Mouse (Mus musculus): ENCODE results near the gene Olig1.
"Not testable (repeated sequence)": the region's sequence is repeated elsewhere in the genome, so short reads cannot be mapped to it uniquely, and the experiment has no call there.

The Olig1 gene

DNA sequence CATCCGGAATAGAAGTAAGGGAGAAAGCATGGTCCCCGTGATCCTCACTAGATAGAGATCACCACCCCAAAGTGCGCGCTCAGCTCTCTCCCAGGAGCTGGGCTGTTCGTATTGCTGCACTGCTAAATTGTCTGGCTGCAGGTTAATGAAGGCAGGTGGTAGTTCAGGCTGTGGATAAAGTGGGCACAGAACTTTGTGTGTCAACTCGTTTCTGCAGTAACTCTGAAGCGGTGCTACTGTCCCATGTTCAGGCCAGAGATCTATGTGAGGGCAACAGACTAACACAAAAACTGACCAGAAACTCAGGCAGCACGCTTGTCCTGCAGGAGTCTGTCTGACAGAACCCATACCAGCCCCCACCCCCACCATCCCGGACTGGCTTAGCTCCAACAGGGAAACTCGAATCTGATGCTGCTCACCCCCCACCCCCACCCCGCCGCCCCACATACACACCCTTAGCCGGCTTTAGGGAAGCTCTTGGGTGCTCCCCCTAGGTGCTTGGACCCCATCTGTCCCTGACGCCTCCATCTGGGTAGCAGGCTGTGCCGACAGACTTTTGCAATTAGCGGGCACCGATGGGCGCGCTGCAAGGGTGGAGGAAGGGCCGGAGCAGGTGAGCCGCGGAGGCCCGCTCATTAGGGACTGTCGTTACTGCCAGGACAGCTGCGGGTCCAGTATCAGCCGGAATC is 37.6 kb upstream of the Olig1 start:
- CTCF ChIA-PET = interaction anchor here in 2 of 4 experiments (0.6 to 1.4 kb wide), 3 partner anchors 9 to 120 kb away, joined by 3 to 7 read pairs (median 5); no protein-coding TSS in a partner anchor
- POLR2A ChIA-PET = interaction anchor here (0.6 to 2.3 kb wide), 8 partner anchors 9 to 539 kb away, joined by 3 to 7 read pairs (median 4); no protein-coding TSS in a partner anchor

DNA sequence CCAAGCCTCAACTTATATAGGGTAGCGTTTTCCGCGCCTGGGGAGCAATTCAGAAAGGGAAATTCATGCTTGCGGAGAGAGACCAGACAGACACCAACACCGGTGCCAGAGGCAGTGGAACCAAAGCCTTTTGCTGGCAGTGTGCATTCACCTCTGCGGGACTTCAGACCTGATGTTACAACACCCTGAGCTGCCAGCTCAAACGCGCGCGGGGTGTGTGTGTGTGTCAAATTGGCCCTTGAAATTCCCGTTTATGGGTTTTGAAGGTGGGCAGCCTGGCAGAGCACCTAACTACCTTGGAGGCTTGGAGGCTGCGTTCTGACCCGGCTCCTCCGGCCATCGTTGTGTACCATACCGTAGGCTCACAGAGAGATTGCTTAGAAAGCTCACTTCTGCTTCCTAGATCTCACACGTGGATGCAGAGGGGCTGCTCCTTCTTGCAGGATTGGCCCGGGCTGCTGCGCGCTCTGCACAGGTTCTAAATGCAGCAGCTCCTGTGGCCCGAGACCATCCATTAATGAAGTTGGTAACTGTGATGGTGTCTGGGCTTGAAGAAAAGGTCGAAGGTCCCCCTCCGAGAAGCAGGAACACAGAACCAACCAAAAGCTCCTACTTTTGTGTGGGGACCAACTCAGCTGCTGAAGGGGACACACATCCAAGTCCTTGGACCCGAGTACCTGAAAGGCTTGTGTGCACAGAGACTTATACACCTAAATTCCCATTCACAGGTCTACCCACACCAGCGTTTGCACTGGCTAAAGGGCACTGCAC is 36.9 kb upstream of the Olig1 start:
- CTCF ChIA-PET = interaction anchor here (0.6 to 1.4 kb wide), 5 partner anchors 9 to 178 kb away, joined by 3 to 7 read pairs (median 5); no protein-coding TSS in a partner anchor
- POLR2A ChIA-PET = interaction anchor here (0.5 to 2.3 kb wide), 13 partner anchors 10 to 540 kb away, joined by 3 to 7 read pairs (median 3); partner anchors contain the start of gene Olig1 (in 1 of the 4)

DNA sequence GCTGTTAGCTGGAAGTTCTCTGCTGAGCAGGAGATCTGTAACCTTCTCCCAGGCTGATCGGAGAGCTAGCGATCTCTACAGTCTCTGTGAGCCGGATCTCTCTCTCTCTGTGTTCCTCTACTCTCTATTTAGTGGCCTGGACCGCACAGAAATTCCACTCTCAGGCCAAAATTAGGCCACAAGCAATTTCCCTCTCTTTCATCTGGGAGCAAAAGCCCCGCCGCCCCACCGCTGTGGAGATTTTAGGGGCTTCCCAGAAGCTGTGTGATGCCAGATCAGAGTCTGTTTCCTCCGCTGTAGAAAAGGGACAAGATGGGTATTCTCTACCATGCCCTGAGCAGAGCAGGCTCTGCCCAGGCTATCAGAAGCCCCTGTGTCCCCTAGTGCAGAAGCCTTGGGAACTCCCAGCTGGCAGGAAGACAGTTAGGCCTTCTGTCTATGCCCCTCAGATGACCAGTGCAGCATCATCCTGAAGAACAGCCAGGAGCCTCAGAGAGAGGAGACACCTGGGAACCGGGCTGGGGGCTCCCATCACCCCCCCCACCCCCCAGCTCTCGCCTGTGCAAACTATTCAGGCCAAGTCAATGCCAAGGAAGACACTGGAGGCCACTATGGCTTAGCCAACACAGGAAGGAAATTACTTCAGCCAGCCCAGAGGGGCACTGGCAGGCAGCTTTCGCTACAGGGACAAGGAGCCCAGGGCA is 36.2 kb upstream of the Olig1 start:
- ChIA-PET POLR2A (interaction anchor here (0.5 to 2.3 kb wide), 11 partner anchors 9 to 205 kb away, joined by 3 to 7 read pairs (median 3); partner anchors contain the start of genes Olig1 (in 1 of the 4) and Olig2 (in 1 of the 4)), CTCF (interaction anchor here in 2 of 4 experiments (0.6 to 1.2 kb wide), 3 partner anchors 10 to 177 kb away, joined by 3 to 6 read pairs (median 4); no protein-coding TSS in a partner anchor)

GRCm38 (mm10) chr16:91239024-91239423 is 30.5 kb upstream of the Olig1 start:
- ChIA-PET CTCF (no interaction called here), POLR2A (interaction anchor here in 2 of 4 experiments (1.1 to 1.9 kb wide), 2 partner anchors 14 to 94 kb away, joined by 3 to 5 read pairs; partner anchors contain the start of gene Olig2 (in 1 of the 2))

DNA sequence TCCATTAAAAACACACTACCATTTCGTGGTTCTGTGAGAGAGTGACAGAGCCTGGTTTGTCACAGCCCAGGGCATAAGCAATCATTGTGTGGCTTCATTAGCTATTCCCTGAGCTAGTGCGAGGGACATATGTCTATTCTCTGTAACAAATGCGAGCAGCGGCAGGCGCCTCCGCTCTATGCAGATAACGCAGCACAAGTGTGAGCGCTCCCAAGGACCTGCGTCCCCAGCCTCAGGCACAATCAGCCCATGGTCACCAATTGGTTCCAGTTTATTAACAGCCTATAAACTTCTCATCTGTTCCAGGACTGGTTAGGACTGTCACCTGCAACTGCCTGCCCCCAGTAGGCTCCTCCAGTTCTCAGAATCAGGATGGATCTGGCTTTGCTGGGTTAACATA is 23.3 kb upstream of the Olig1 start:
- ChIA-PET POLR2A (no interaction called here), CTCF (no interaction called here)

- POLR2A ChIA-PET = interaction anchor here (0.6 to 1.6 kb wide), 8 partner anchors 11 to 1035 kb away, joined by 3 to 7 read pairs (median 4); partner anchors contain the start of genes Olig1 (in 2 of the 4) and Sod1 (in 1 of the 4)
- CTCF ChIA-PET = not testable (repeated sequence)
Measured at GRCm38 (mm10) chr16:91255419-91256164, 14.0 kb upstream of the Olig1 start.

- CTCF ChIA-PET = no interaction called here
- POLR2A ChIA-PET = interaction anchor here in 2 of 4 experiments (0.5 to 2.5 kb wide), 4 partner anchors 11 to 782 kb away, joined by 3 to 18 read pairs (median 4); partner anchors contain the start of gene Olig1 (in 1 of the 2)
Measured at GRCm38 (mm10) chr16:91258956-91259355, 10.6 kb upstream of the Olig1 start.

DNA sequence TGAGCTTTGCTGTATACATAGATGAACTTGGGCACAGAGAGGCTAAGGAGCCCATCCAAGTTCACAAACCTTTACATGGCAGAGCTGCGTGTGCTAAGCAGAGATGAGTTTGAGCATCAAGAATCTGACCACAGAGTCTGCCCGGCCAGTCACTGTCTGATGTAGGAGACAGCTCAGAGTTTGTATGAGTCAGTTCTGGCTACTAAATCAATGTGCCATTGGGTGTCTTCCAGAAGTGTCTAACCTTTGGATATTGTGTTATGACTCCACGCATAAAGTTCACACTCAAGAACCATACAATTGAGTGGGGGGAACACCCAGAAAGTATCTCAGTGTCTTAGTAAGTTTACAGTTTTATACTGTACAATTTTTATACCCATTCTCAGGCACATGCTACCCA is 8.7 kb upstream of the Olig1 start:
- ChIA-PET POLR2A (interaction anchor here in 1 of 4 experiments (0.6 to 2.5 kb wide), 2 partner anchors 10 to 896 kb away, joined by 3 to 18 read pairs; partner anchors contain the start of gene Olig1), CTCF (no interaction called here)

GRCm38 (mm10) chr16:91262467-91263220 is 6.9 kb upstream of the Olig1 start:
- ChIA-PET POLR2A (interaction anchor here in 1 of 4 experiments (0.5 kb wide), 1 partner anchor 378 kb away, joined by 3 read pairs; no protein-coding TSS in a partner anchor), CTCF (no interaction called here)

DNA sequence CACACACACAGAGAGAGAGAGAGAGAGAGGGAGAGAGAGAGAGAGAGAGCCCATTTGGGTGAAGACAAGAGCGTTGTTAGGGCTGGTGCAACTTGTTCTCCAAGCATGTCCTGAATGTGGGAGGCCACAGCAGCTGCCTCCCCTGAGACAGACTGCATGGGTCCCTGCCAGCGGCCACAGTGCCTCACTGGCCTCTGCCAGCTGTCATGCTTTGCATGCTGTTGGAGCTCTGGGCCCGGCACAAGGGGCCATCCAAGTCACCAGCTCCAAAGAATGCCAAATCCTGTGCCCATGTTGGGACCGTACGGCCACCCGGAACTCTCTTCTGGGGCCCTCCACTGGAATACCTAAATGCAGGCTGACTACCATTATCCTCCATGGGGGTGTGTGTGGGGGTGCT is 3.6 kb upstream of the Olig1 start:
- CTCF ChIA-PET = interaction anchor here in 1 of 4 experiments (0.7 kb wide), 1 partner anchor 669 kb away, joined by 6 read pairs; no protein-coding TSS in a partner anchor
- POLR2A ChIA-PET = interaction anchor here in 2 of 4 experiments (0.6 to 1.7 kb wide), 3 partner anchors 10 to 23 kb away, joined by 3 to 5 read pairs (median 4); no protein-coding TSS in a partner anchor

GRCm38 (mm10) chr16:91268724-91269452 is 684 bp upstream of the Olig1 start:
- POLR2A ChIA-PET = interaction anchor here (0.6 to 3.2 kb wide), 20 partner anchors 9 to 334 kb away, joined by 3 to 18 read pairs (median 4); partner anchors contain the start of genes Olig2 (in 2 of the 4) and Cfap298 (in 1 of the 4)
- CTCF ChIA-PET = interaction anchor here in 2 of 4 experiments (0.5 to 3.0 kb wide), 6 partner anchors 39 to 196 kb away, joined by 3 to 13 read pairs (median 4); partner anchors contain the start of gene Olig2 (in 2 of the 2)

DNA sequence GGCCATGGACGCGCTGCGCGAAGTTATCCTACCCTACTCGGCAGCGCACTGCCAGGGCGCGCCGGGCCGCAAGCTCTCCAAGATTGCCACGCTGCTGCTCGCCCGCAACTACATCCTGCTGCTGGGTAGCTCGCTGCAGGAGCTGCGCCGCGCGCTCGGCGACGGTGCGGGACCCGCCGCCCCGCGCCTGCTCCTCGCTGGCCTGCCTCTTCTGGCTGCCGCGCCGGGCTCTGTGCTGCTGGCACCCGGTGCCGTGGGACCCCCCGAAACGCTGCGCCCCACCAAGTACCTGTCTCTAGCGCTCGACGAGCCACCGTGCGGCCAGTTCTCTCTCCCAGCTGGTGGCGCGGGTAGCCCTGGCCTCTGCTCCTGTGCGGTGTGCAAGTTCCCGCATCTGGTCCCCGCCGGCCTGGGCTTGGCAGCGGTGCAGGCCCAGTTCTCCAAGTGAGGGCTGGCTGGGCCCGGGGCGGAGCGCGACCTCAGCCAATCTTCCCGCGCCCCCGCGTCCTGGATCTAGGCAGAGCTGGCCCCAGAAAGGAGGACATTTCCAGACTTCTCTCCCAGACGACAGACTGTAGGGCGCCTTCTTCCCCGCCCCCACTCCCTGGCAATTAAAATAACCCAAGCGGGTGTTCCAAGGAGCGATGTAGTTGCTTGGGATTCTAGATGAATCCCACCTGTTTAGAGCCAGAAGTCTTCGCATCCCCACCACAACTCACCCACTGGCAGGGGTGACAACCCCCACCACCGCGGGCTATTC is 820 bp downstream of the Olig1 start:
- POLR2A ChIA-PET = interaction anchor here (0.5 to 3.2 kb wide), 17 partner anchors 10 to 183 kb away, joined by 3 to 18 read pairs (median 3); partner anchors contain the start of gene Olig2 (in 1 of the 4)
- CTCF ChIA-PET = interaction anchor here (0.6 to 3.0 kb wide), 5 partner anchors 40 to 82 kb away, joined by 3 to 13 read pairs (median 4); partner anchors contain the start of gene Olig2 (in 1 of the 4)

- CTCF ChIA-PET = interaction anchor here in 2 of 4 experiments (2.0 to 3.0 kb wide), 2 partner anchors 41 to 46 kb away, joined by 4 to 13 read pairs; partner anchors contain the start of gene Olig2 (in 1 of the 2)
- POLR2A ChIA-PET = interaction anchor here in 2 of 4 experiments (0.5 to 3.2 kb wide), 12 partner anchors 10 to 170 kb away, joined by 3 to 18 read pairs (median 3); partner anchors contain the start of gene Olig2 (in 1 of the 2)
Measured at GRCm38 (mm10) chr16:91270982-91271549, 1.5 kb downstream of the Olig1 start.

DNA sequence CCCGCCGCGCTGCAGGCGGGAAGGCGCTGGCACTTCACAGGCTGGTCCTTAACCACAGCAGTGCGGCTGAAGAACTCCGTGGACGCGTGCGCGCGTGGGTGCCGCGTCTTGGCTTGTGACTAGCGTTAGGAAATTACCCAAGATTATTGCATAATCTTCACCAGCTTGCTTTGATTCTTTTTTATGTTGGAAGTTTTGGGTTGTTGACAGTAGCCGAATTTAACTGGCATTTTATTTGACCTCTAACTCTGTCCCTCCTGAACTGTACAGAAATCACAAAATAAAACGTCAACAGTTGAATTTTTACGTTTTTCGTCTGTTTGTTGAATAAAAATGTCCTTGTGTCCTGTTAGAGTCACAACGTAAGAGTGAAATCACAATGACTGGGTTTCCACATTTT is 2.1 kb downstream of the Olig1 start:
- ChIA-PET POLR2A (interaction anchor here in 2 of 4 experiments (0.5 to 3.2 kb wide), 7 partner anchors 9 to 164 kb away, joined by 3 to 18 read pairs (median 4); partner anchors contain the start of gene Olig2 (in 1 of the 2)), CTCF (no interaction called here)

- ChIA-PET CTCF (interaction anchor here in 2 of 4 experiments (0.6 kb wide), 2 partner anchors 58 to 556 kb away, joined by 3 read pairs; no protein-coding TSS in a partner anchor), POLR2A (interaction anchor here in 1 of 4 experiments (0.6 to 0.7 kb wide), 4 partner anchors 9 to 161 kb away, joined by 3 to 5 read pairs (median 4); no protein-coding TSS in a partner anchor)
Measured at GRCm38 (mm10) chr16:91280516-91280915, 10.9 kb downstream of the Olig1 start.
